Mouse (Mus musculus) MEL (cell line): Measurements from ENCODE around the gene Naa25. TPM values are rescaled to one million over a fixed set of nuclear protein-coding genes. Genes with fewer than 3 reads are reported as not detected.

ENCODE experiments used
- DNase-seq: peaks from one replicate; pipeline ENCODE4 v3.0.0; 2011; ENCODE audit warnings: low read depth, low spot score
- H3K27ac ChIP-seq: 2 replicates; pipeline ENCODE4 v1.5.1; 2012; ENCODE audit warnings: low read depth, mild to moderate bottlenecking, control low read depth, low read length, moderate library complexity; ENCODE audit not compliant: control insufficient read depth
- H3K27me3 ChIP-seq, 2 experiments: fragments of 150-350 bp in 1 of 2; sonication (generic) in 1 of 2; 2 replicates each; pipeline ENCODE4 v1.6.1; 2012; ENCODE audit warnings: low read length in 2 of 2, mild to moderate bottlenecking in 2 of 2, improper control_type of control experiment in 1 of 2, moderate library complexity in 1 of 2; ENCODE audit not compliant: insufficient read depth in 2 of 2, control insufficient read depth in 1 of 2
- H3K36me3 ChIP-seq, 2 experiments: 2 replicates each; pipeline ENCODE4 v1.6.1; 2012 to 2014; ENCODE audit warnings: low read length in 2 of 2, improper control_type of control experiment in 1 of 2, inconsistent platforms in 1 of 2, mild to moderate bottlenecking in 1 of 2; ENCODE audit not compliant: insufficient read depth in 2 of 2, control insufficient read depth in 1 of 2
- H3K4me1 ChIP-seq, 2 experiments: fragments of 150-350 bp in 1 of 2; sonication (generic) in 1 of 2; 2 replicates each; pipeline ENCODE4 v1.6.1; 2012; ENCODE audit warnings: low read length in 2 of 2, improper control_type of control experiment in 1 of 2, mild to moderate bottlenecking in 1 of 2; ENCODE audit not compliant: insufficient read depth in 2 of 2, control insufficient read depth in 1 of 2
- H3K4me3 ChIP-seq, 2 experiments: fragments of 150-350 bp in 1 of 2; sonication (generic) in 1 of 2; 2 replicates each; pipeline ENCODE4 v1.5.1; 2012; ENCODE audit warnings: low read depth in 2 of 2, low read length in 2 of 2, mild to moderate bottlenecking in 2 of 2, moderate library complexity in 2 of 2, control low read depth in 1 of 2, improper control_type of control experiment in 1 of 2; ENCODE audit not compliant: control insufficient read depth in 1 of 2, insufficient read depth in 1 of 2
- H3K79me2 ChIP-seq: 2 replicates; pipeline ENCODE4 v1.6.1; 2012; ENCODE audit warnings: mild to moderate bottlenecking, low read length, moderate library complexity; ENCODE audit not compliant: control insufficient read depth, poor library complexity, insufficient read depth
- H3K9ac ChIP-seq: 2 replicates; pipeline ENCODE4 v1.6.1; 2012; ENCODE audit warnings: low read depth, mild to moderate bottlenecking, control low read depth, low read length, moderate library complexity; ENCODE audit not compliant: control insufficient read depth, poor library complexity, severe bottlenecking
- H3K9me3 ChIP-seq: fragments of 150-350 bp; sonication (generic); replicated peaks from 2 replicates; pipeline ENCODE4 v1.6.1; 2012; ENCODE audit warnings: mild to moderate bottlenecking, low read length, improper control_type of control experiment, moderate library complexity; ENCODE audit not compliant: insufficient read depth
- BHLHE40 ChIP-seq: IDR thresholded peaks from 2 replicates; pipeline ENCODE4 v1.6.1; 2012; ENCODE audit warnings: low read depth, mild to moderate bottlenecking, inconsistent platforms, low read length, improper control_type of control experiment, borderline replicate concordance
- CHD1 ChIP-seq: IDR thresholded peaks from 2 replicates; pipeline ENCODE4 v1.6.1; 2012; ENCODE audit warnings: low read depth, mild to moderate bottlenecking, inconsistent platforms, low read length, improper control_type of control experiment
- CHD2 ChIP-seq: IDR thresholded peaks from 2 replicates; pipeline ENCODE4 v1.6.1; 2011; ENCODE audit warnings: low read length, improper control_type of control experiment
- CTCF ChIP-seq, 3 experiments: IDR thresholded peaks in 2 of 3; conservative IDR thresholded peaks in 1 of 3; 2 replicates each; pipeline ENCODE4 v1.5.1; 2011 to 2012; ENCODE audit warnings: low read length in 3 of 3, low read depth in 2 of 3, mild to moderate bottlenecking in 2 of 3, improper control_type of control experiment in 1 of 3, inconsistent platforms in 1 of 3, mixed read lengths in 1 of 3, moderate library complexity in 1 of 3; ENCODE audit not compliant: control insufficient read depth in 1 of 3, insufficient read depth in 1 of 3, poor library complexity in 1 of 3, severe bottlenecking in 1 of 3
- E2F4 ChIP-seq: IDR thresholded peaks from 2 replicates; pipeline ENCODE4 v1.6.1; 2011; ENCODE audit warnings: low read depth, low read length, improper control_type of control experiment, borderline replicate concordance
- EP300 ChIP-seq, 2 experiments: IDR thresholded peaks; 2 replicates each; pipeline ENCODE4 v1.6.1; 2011; ENCODE audit warnings: improper control_type of control experiment in 2 of 2, low read length in 2 of 2, low read depth in 1 of 2, mild to moderate bottlenecking in 1 of 2
- ETS1 ChIP-seq: IDR thresholded peaks from 2 replicates; pipeline ENCODE4 v1.6.1; 2012; ENCODE audit warnings: low read depth, mild to moderate bottlenecking, inconsistent platforms, low read length, improper control_type of control experiment, moderate library complexity
- GABPA ChIP-seq: IDR thresholded peaks from 2 replicates; pipeline ENCODE4 v1.6.1; 2012; ENCODE audit warnings: low read depth, mild to moderate bottlenecking, inconsistent platforms, low read length, improper control_type of control experiment, moderate library complexity
- GATA1 ChIP-seq: IDR thresholded peaks from 2 replicates; pipeline ENCODE4 v1.6.1; 2011; ENCODE audit warnings: low read depth, low read length, improper control_type of control experiment
- HCFC1 ChIP-seq: IDR thresholded peaks from 2 replicates; pipeline ENCODE4 v1.6.1; 2012; ENCODE audit warnings: low read depth, mild to moderate bottlenecking, inconsistent platforms, low read length, improper control_type of control experiment, moderate library complexity
- JUND ChIP-seq: IDR thresholded peaks from 2 replicates; pipeline ENCODE4 v1.6.1; 2011; ENCODE audit warnings: low read depth, mild to moderate bottlenecking, improper control_type of control experiment, low read length
- KAT2A ChIP-seq: conservative IDR thresholded peaks from 2 replicates; pipeline ENCODE4 v1.6.1; 2012; ENCODE audit warnings: low read depth, low read length, improper control_type of control experiment, inconsistent platforms
- MAFK ChIP-seq: IDR thresholded peaks from 2 replicates; pipeline ENCODE4 v1.6.1; 2011; ENCODE audit warnings: low read depth, mild to moderate bottlenecking, low read length, improper control_type of control experiment, borderline replicate concordance
- MAZ ChIP-seq: IDR thresholded peaks from 2 replicates; pipeline ENCODE4 v1.6.1; 2012; ENCODE audit warnings: low read depth, mild to moderate bottlenecking, inconsistent platforms, low read length, improper control_type of control experiment
- MEF2A ChIP-seq: IDR thresholded peaks from 2 replicates; pipeline ENCODE4 v1.6.1; 2014; ENCODE audit warnings: low read depth, mild to moderate bottlenecking, inconsistent platforms, low read length, improper control_type of control experiment; ENCODE audit not compliant: poor library complexity, insufficient replicate concordance, severe bottlenecking; ENCODE audit errors: extremely low read depth
- MXI1 ChIP-seq: IDR thresholded peaks from 2 replicates; pipeline ENCODE4 v1.6.1; 2011; ENCODE audit warnings: mild to moderate bottlenecking, low read depth, low read length, improper control_type of control experiment
- MYC ChIP-seq: IDR thresholded peaks from 2 replicates; pipeline ENCODE4 v1.6.1; 2011; ENCODE audit warnings: low read depth, mild to moderate bottlenecking, low read length, improper control_type of control experiment, moderate library complexity
- NELFE ChIP-seq: IDR thresholded peaks from 2 replicates; pipeline ENCODE4 v1.6.1; 2011; ENCODE audit warnings: low read depth, low read length, improper control_type of control experiment
- NRF1 ChIP-seq: IDR thresholded peaks from 2 replicates; pipeline ENCODE4 v1.6.1; 2014; ENCODE audit warnings: low read depth, mild to moderate bottlenecking, inconsistent platforms, low read length, improper control_type of control experiment, moderate library complexity; ENCODE audit not compliant: poor library complexity, insufficient read depth, severe bottlenecking
- POLR2A ChIP-seq, 2 experiments: IDR thresholded peaks; 2 replicates each; pipeline ENCODE4 v1.6.1; 2011 to 2012; ENCODE audit warnings: low read length in 2 of 2, mild to moderate bottlenecking in 2 of 2, control low read depth in 1 of 2, improper control_type of control experiment in 1 of 2, low read depth in 1 of 2, moderate library complexity in 1 of 2; ENCODE audit not compliant: control insufficient read depth in 1 of 2, insufficient read depth in 1 of 2, poor library complexity in 1 of 2
- POLR2AphosphoS2 ChIP-seq: IDR thresholded peaks from 2 replicates; pipeline ENCODE4 v1.6.1; 2011; ENCODE audit warnings: low read length, improper control_type of control experiment
- RAD21 ChIP-seq: IDR thresholded peaks from 2 replicates; pipeline ENCODE4 v1.6.1; 2011; ENCODE audit warnings: mild to moderate bottlenecking, low read depth, low read length, improper control_type of control experiment
- RCOR1 ChIP-seq: IDR thresholded peaks from 2 replicates; pipeline ENCODE4 v1.6.1; 2012; ENCODE audit warnings: low read depth, mild to moderate bottlenecking, inconsistent platforms, low read length, improper control_type of control experiment
- SIN3A ChIP-seq: IDR thresholded peaks from 2 replicates; pipeline ENCODE4 v1.6.1; 2012; ENCODE audit warnings: low read length, improper control_type of control experiment, inconsistent platforms
- SMC3 ChIP-seq: IDR thresholded peaks from 2 replicates; pipeline ENCODE4 v1.6.1; 2011; ENCODE audit warnings: low read depth, low read length, improper control_type of control experiment
- TAL1 ChIP-seq: IDR thresholded peaks from 2 replicates; pipeline ENCODE4 v1.6.1; 2012; ENCODE audit warnings: mild to moderate bottlenecking, inconsistent platforms, low read length, moderate library complexity, mixed read lengths
- TBP ChIP-seq: IDR thresholded peaks from 2 replicates; pipeline ENCODE4 v1.8.0; 2011; ENCODE audit warnings: low read depth, low read length, improper control_type of control experiment
- TCF12 ChIP-seq: IDR thresholded peaks from 2 replicates; pipeline ENCODE4 v1.6.1; 2014; ENCODE audit warnings: low read depth, mild to moderate bottlenecking, inconsistent platforms, low read length, improper control_type of control experiment, moderate library complexity
- USF1 ChIP-seq: IDR thresholded peaks from 2 replicates; pipeline ENCODE4 v1.6.1; 2014; ENCODE audit warnings: low read depth, mild to moderate bottlenecking, inconsistent platforms, low read length, improper control_type of control experiment, moderate library complexity
- USF2 ChIP-seq, 2 experiments: IDR thresholded peaks; 2 replicates each; pipeline ENCODE4 v1.6.1; 2011 to 2012; ENCODE audit warnings: improper control_type of control experiment in 2 of 2, low read length in 2 of 2, borderline replicate concordance in 1 of 2, inconsistent platforms in 1 of 2, low read depth in 1 of 2, mild to moderate bottlenecking in 1 of 2; ENCODE audit not compliant: insufficient read depth in 1 of 2
- ZC3H11A ChIP-seq: IDR thresholded peaks from 2 replicates; pipeline ENCODE4 v1.6.1; 2012; ENCODE audit warnings: low read depth, mild to moderate bottlenecking, inconsistent platforms, low read length, improper control_type of control experiment
- ZKSCAN1 ChIP-seq: IDR thresholded peaks from 2 replicates; pipeline ENCODE4 v1.6.1; 2012; ENCODE audit warnings: low read depth, mild to moderate bottlenecking, inconsistent platforms, low read length, improper control_type of control experiment, moderate library complexity
- ZMIZ1 ChIP-seq: IDR thresholded peaks from 2 replicates; pipeline ENCODE4 v1.6.1; 2012; ENCODE audit warnings: low read depth, mild to moderate bottlenecking, inconsistent platforms, low read length, improper control_type of control experiment, moderate library complexity
- ZNF384 ChIP-seq: IDR thresholded peaks from 2 replicates; pipeline ENCODE4 v1.6.1; 2012; ENCODE audit warnings: low read depth, mild to moderate bottlenecking, inconsistent platforms, low read length, improper control_type of control experiment
- polyA plus RNA-seq, 2 experiments: library from polyadenylated mRNA; stranded (reverse) in 1 of 2; unstranded in 1 of 2; fragments of >175 nt in 1 of 2; fragments of >200 nt in 1 of 2; gene quantifications; 2 replicates each; pipeline versions ENCODE4 v1.2.1 to v1.2.4; 2012; ENCODE audit warnings: low replicate concordance in 2 of 2, low read depth in 1 of 2; ENCODE audit not compliant: insufficient read length in 2 of 2, insufficient read depth in 1 of 2, missing spikeins in 1 of 2
- total RNA-seq: library from RNA; depleted of rRNA; stranded (reverse); fragments of 300-350 nt; gene quantifications from 2 replicates; pipeline ENCODE4 v1.2.3, GENCODE M21; 2012; rRNA removed

The Naa25 gene
- total RNA-seq, result 53.0 and 56.4 TPM in 2 replicates
- polyA plus RNA-seq, result 10 to 100 TPM in 1 of 2 experiments, not detected in 1; 59.6 TPM

DNA sequence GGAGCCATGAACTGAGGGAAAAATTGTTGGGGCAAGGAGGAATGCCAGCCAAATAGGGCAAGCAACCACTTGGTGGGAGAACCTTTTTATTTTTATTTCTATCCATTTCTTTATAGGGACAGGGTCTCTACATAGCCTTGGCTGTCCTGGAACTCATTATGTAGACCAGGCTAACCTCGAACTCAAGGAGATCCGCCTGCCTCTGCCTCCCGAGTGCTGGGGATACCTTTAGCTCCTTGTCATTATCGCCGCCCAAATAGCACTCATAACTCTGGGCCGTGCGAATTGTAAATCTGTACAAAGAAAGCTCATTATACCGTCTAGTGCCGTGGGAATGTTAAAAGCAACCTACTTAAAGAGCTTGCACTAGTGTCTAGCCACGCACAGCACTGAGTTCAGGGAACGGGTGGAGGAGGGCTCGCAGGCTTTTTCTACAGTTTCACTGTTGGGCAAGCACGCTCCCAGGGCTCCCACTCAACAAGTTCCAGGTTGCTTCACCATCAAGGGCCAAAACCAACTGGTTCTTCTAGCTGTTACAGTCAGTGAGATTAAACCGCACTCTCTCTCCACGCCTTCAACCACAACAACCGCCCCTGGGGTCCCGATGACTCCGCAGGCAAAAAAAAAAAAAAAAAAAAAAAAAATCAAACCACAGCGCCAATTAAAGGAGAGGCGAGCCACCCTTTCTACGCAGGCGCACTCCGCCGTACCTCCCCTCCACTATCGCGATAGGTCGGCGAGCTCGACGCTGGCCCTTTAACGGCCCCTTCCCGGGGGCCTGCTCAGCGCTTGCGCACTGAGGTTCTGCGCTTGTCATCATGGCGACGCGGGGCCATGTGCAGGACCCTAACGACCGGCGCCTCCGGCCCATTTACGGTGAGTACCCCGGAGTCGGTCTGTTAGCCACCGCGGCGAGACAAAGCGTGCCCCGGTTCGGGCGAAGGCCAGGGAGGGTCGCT, at the start of gene Naa25:
Gene Naa25 (plus strand): TSS at position 750 of the 959 bp plus-strand sequence.
- H3K9ac ChIP-seq, result peak within 1 kb of the TSS; percentile 100
- H3K4me3 ChIP-seq, result peak within 1 kb of the TSS; percentile 81 to 99
- H3K9me3 ChIP-seq, result no peaks in the 10 kb centered on the region
- H3K79me2 ChIP-seq, result peaks cover 49% of the 10 kb centered on the region
- H3K4me1 ChIP-seq, result peaks cover 3 to 31% of the 10 kb centered on the region in 2 experiments
- H3K27me3 ChIP-seq, result no peaks in the 10 kb centered on the region
- DNase-seq, result peak; percentile 98
- H3K36me3 ChIP-seq, result peaks cover 14 to 38% of the 10 kb centered on the region in 2 experiments
- peak within 1 kb of the TSS; percentile 99 for H3K27ac ChIP-seq
- peak; percentile 46; the same call in 1 of the 2 replicates for TF ChIP-seq ZMIZ1
- TF ChIP-seq RCOR1, result peak; percentile 87
- TF ChIP-seq MYC, result peak; percentile 93
- TF ChIP-seq JUND, result no peak
- TF ChIP-seq CHD2, result peak; percentile 98
- peak; percentile 91 for TF ChIP-seq SIN3A
- TF ChIP-seq ETS1, result peak; percentile 65; the same call in 1 of the 2 replicates
- no peak for TF ChIP-seq BHLHE40
- TF ChIP-seq NELFE, result peak; percentile 92
- no peak for TF ChIP-seq USF1
- TF ChIP-seq EP300 (IDR thresholded peaks at IDR 0.05; ENCODE audit: low read depth in 1 of 2, low read length in 2 of 2), result peak in 1 of 2 experiments; percentile 87; a peak in 2 of 4 replicates
- TF ChIP-seq NRF1, result peak; percentile 93
- no peak for TF ChIP-seq MAFK
- TF ChIP-seq SMC3, result no peak
- TF ChIP-seq USF2 (IDR thresholded peaks at IDR 0.05; ENCODE audit: borderline replicate concordance in 1 of 2, insufficient read depth in 1 of 2, low read depth in 1 of 2, low read length in 2 of 2), result no peak
- TF ChIP-seq CHD1, result no peak
- no peak for TF ChIP-seq MEF2A
- peak; percentile 91 for TF ChIP-seq MXI1
- TF ChIP-seq CTCF (IDR thresholded peaks at IDR 0.05 in 2 of 3, conservative IDR thresholded peaks at IDR 0.05 in 1 of 3; ENCODE audit: control insufficient read depth in 1 of 3, insufficient read depth in 1 of 3, low read depth in 2 of 3, low read length in 3 of 3, poor library complexity in 1 of 3, severe bottlenecking in 1 of 3), result no peak
- peak; percentile 54 to 93; a peak in 3 of 4 replicates for TF ChIP-seq POLR2A (IDR thresholded peaks at IDR 0.05; ENCODE audit: control insufficient read depth in 1 of 2, insufficient read depth in 1 of 2, low read depth in 1 of 2, low read length in 2 of 2, poor library complexity in 1 of 2)
- TF ChIP-seq GABPA, result no peak
- peak; percentile 77 for TF ChIP-seq TCF12
- peak; percentile 61 for TF ChIP-seq KAT2A
- peak; percentile 65; the same call in 1 of the 2 replicates for TF ChIP-seq E2F4
- no peak for TF ChIP-seq ZC3H11A
- no peak for TF ChIP-seq RAD21
- peak; percentile 100 for TF ChIP-seq ZNF384
- TF ChIP-seq ZKSCAN1, result peak; percentile 32; the same call in 1 of the 2 replicates
- TF ChIP-seq HCFC1, result peak; percentile 88
- TF ChIP-seq MAZ, result peak; percentile 95
- no peak; the same call in 1 of the 2 replicates for TF ChIP-seq GATA1
- TF ChIP-seq TBP, result peak; percentile 86
- peak; percentile 80 for TF ChIP-seq POLR2AphosphoS2
- no peak for TF ChIP-seq TAL1
